Mouse (Mus musculus) bone marrow macrophage, adult 2 months (primary cell): ENCODE results near the gene Rcn2.

Experiments used
- CTCF ChIP-seq: IDR thresholded peaks from 2 replicates; pipeline ENCODE4 v1.5.1; 2012; ENCODE audit warnings: low read depth, mild to moderate bottlenecking, low read length, moderate library complexity
- POLR2A ChIP-seq: IDR thresholded peaks from 2 replicates; pipeline ENCODE4 v1.6.1; 2012; ENCODE audit warnings: mild to moderate bottlenecking, low read depth, low read length, borderline replicate concordance

GRCm38 (mm10) chr9:56089778-56090520 lies 48.3 kb downstream of the Rcn2 start, which contains the start of gene Pstpip1:
- no peak for TF ChIP-seq POLR2A
- no peak for TF ChIP-seq CTCF
